Mouse (Mus musculus): ENCODE data around the gene Fam110a.

Gene Fam110a

GRCm38 (mm10) chr2:151996229-151997189 lies 16.5 kb upstream of the Fam110a start, which contains the start of gene Slc52a3:
TSS of gene Slc52a3 (plus strand) at chr2:151996511.
- DNase-seq: peak; percentile 95 to 96

GRCm38 (mm10) chr2:151994350-151995122 lies 14.5 kb upstream of the Fam110a start:
- peak; percentile 77 to 78 for DNase-seq

GRCm38 (mm10) chr2:151991446-151991845 lies 11.4 kb upstream of the Fam110a start:
- no peak for DNase-seq

GRCm38 (mm10) chr2:151990985-151991394 lies 11.0 kb upstream of the Fam110a start:
- DNase-seq: no peak

- no peak for DNase-seq
These were observed 9.0 kb upstream of the Fam110a start for GRCm38 (mm10) chr2:151988978-151989377.

GRCm38 (mm10) chr2:151986958-151987357 lies 6.9 kb upstream of the Fam110a start:
- no peak for DNase-seq

GRCm38 (mm10) chr2:151985426-151986172 lies 5.6 kb upstream of the Fam110a start:
- peak in 1 of 2 experiments; percentile 11 for DNase-seq

GRCm38 (mm10) chr2:151984019-151984418 lies 4.0 kb upstream of the Fam110a start:
- DNase-seq: no peak

- DNase-seq: no peak
These were observed 2.5 kb upstream of the Fam110a start for GRCm38 (mm10) chr2:151982476-151982875.

- DNase-seq: no peak
These were observed 1.2 kb upstream of the Fam110a start for GRCm38 (mm10) chr2:151981268-151981667.

- DNase-seq: no peak
These were observed 305 bp upstream of the Fam110a start for GRCm38 (mm10) chr2:151980355-151980693.

- no peak for DNase-seq
These were observed 1.5 kb downstream of the Fam110a start for GRCm38 (mm10) chr2:151978494-151978893.

- no peak for DNase-seq
These were observed 2.2 kb downstream of the Fam110a start for GRCm38 (mm10) chr2:151977689-151978440.

- DNase-seq: no peak
These were observed 4.0 kb downstream of the Fam110a start for GRCm38 (mm10) chr2:151976067-151976466.

- no peak for DNase-seq
These were observed 4.7 kb downstream of the Fam110a start for GRCm38 (mm10) chr2:151975295-151975694.

- DNase-seq: peak; percentile 27 to 43
These were observed 6.1 kb downstream of the Fam110a start for GRCm38 (mm10) chr2:151973595-151974562.

GRCm38 (mm10) chr2:151972880-151973594 lies 7.0 kb downstream of the Fam110a start:
- peak; percentile 62 to 67 for DNase-seq

GRCm38 (mm10) chr2:151971748-151972147 lies 8.3 kb downstream of the Fam110a start:
- DNase-seq: no peak

GRCm38 (mm10) chr2:151970191-151971172 lies 9.5 kb downstream of the Fam110a start:
- DNase-seq: peak; percentile 76 to 79

All from B cell, adult 2 months (primary cell).